Mouse (Mus musculus) liver, adult 2 months (tissue): ENCODE measurements around the gene Fto.

Source experiments
- CTCF ChIP-seq: fragments of 200-500 bp; IDR thresholded peaks from 2 replicates; pipeline ENCODE4 v1.5.1; 2011; ENCODE audit warnings: low read depth, low read length, control low read depth
- POLR2A ChIP-seq: fragments of 200-500 bp; IDR thresholded peaks from 2 replicates; pipeline ENCODE4 v1.6.1; 2011; ENCODE audit warnings: low read length, control low read depth; ENCODE audit not compliant: insufficient read depth; ENCODE audit errors: extremely low read depth

GRCm38 (mm10) chr8:91444636-91445410 lies 131.5 kb downstream of the Fto start:
- no peak for TF ChIP-seq CTCF
- no peak for TF ChIP-seq POLR2A
